Mouse (Mus musculus) thymus, adult 2 months (tissue): ENCODE results near the gene Scrn1.

ENCODE experiments used
- CTCF ChIP-seq: fragments of 200-500 bp; IDR thresholded peaks from 2 replicates; pipeline ENCODE4 v1.5.1; 2012; ENCODE audit warnings: mild to moderate bottlenecking, control low read depth, low read length, moderate library complexity, borderline replicate concordance; ENCODE audit not compliant: control insufficient read depth, poor library complexity, insufficient read depth; ENCODE audit errors: extremely low read depth
- POLR2A ChIP-seq: fragments of 200-500 bp; IDR thresholded peaks from 2 replicates; pipeline ENCODE4 v1.6.1; 2012; ENCODE audit warnings: mild to moderate bottlenecking, low read length, control low read depth, moderate library complexity; ENCODE audit not compliant: control insufficient read depth, poor library complexity, insufficient read depth; ENCODE audit errors: extremely low read depth

DNA sequence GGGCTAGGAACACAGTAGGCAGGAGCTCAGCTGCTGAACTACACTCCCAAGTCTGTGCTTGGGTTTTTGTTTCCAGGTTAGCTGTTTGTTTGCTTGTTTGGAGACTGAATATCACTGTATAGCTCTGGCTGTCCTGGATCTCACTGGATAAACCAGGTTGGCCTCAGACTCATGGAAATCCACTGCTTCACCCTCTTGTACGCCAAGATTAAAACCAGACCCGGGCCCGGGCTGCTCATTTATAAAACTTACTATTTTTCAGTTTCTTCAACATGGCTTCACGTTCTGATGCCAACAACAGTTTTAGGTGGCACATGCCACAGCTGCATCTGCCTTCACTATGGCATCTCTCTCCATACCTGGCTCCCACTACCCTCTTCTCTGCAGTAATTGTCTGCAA is 2.7 kb downstream of the Scrn1 start:
- no peak for TF ChIP-seq CTCF
- TF ChIP-seq POLR2A = no peak
